Mouse (Mus musculus) testis, adult 2 months (tissue): ENCODE measurements around the gene Arhgap29.

Source experiments
- CTCF ChIP-seq: fragments of 200-500 bp; IDR thresholded peaks from 2 replicates; pipeline ENCODE4 v1.5.1; 2012; ENCODE audit warnings: low read depth, mild to moderate bottlenecking, inconsistent platforms, low read length, moderate library complexity; ENCODE audit not compliant: control insufficient read depth, insufficient read depth, insufficient replicate concordance
- POLR2A ChIP-seq: fragments of 200-500 bp; IDR thresholded peaks from 2 replicates; pipeline ENCODE4 v1.6.1; 2012; ENCODE audit warnings: low read depth, mild to moderate bottlenecking, inconsistent platforms, low read length, moderate library complexity; ENCODE audit not compliant: control insufficient read depth

DNA sequence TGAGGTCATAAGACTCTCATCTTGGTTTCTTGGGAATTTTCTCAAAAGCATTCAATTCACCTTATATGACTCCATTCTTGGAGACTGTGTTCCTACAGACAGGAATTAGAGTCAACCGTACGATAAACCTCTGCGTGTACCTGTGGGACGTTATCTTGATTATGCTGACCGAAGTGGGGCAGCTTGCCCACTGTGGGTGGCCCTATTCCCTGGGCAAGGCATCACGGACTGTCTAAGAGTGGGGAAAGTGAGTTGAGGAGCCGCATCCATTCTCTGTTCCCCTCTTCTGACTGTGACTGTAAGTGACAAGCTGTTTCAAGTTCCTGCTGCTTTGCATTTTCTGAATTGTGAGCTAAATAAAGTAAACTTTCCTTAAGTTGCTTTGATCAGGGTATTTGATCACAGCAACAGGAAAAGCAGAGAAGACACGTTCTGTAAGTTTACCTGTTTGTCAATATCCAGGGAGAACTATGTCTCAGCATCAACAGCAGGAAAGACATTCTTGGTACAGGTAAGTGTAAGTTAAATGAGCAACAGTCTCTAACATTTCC is at the start of gene Arhgap29:
- TF ChIP-seq POLR2A (no peak), CTCF (no peak)
